Mouse (Mus musculus) B cell, adult 2 months (primary cell): ENCODE data around the gene C3.

ENCODE experiments used
- DNase-seq, 2 experiments: peaks; one replicate each; pipeline ENCODE4 v3.0.0; 2022

The C3 gene

GRCm38 (mm10) chr17:57249186-57250181 is 21.5 kb upstream of the C3 start, which contains the start of gene Trip10:
Trip10 (plus strand) TSS chr17:57249455.
- peak; percentile 100 for DNase-seq

- DNase-seq, result peak in 1 of 2 experiments; percentile 36
Measured at GRCm38 (mm10) chr17:57248771-57249170, 20.8 kb upstream of the C3 start.

- DNase-seq, result peak; percentile 82 to 86
Measured at GRCm38 (mm10) chr17:57248201-57248699, 20.3 kb upstream of the C3 start, which contains the start of gene Gpr108. Gpr108 (minus strand) TSS chr17:57248446.

- DNase-seq, result peak; percentile 82 to 84
Measured at GRCm38 (mm10) chr17:57247393-57248200, 19.7 kb upstream of the C3 start.

GRCm38 (mm10) chr17:57246663-57247392 is 18.9 kb upstream of the C3 start:
- DNase-seq, result no peak

GRCm38 (mm10) chr17:57245311-57245929 is 17.5 kb upstream of the C3 start:
- DNase-seq, result no peak

GRCm38 (mm10) chr17:57243650-57244370 is 15.9 kb upstream of the C3 start:
- no peak for DNase-seq

GRCm38 (mm10) chr17:57237181-57237580 is 9.2 kb upstream of the C3 start:
- DNase-seq, result no peak

GRCm38 (mm10) chr17:57235803-57236202 is 7.9 kb upstream of the C3 start:
- no peak for DNase-seq

GRCm38 (mm10) chr17:57234254-57234928 is 6.5 kb upstream of the C3 start:
- DNase-seq, result no peak

- no peak for DNase-seq
Measured at GRCm38 (mm10) chr17:57233038-57233437, 5.1 kb upstream of the C3 start.

- no peak for DNase-seq
Measured at GRCm38 (mm10) chr17:57232200-57232599, 4.3 kb upstream of the C3 start.

GRCm38 (mm10) chr17:57231321-57231771 is 3.4 kb upstream of the C3 start:
- DNase-seq, result no peak

- DNase-seq, result no peak
Measured at GRCm38 (mm10) chr17:57230728-57231125, 2.8 kb upstream of the C3 start.

- peak; percentile 25 to 26 for DNase-seq
Measured at GRCm38 (mm10) chr17:57229851-57230727, 2.2 kb upstream of the C3 start.

GRCm38 (mm10) chr17:57228873-57229272 is 937 bp upstream of the C3 start:
- DNase-seq, result no peak

GRCm38 (mm10) chr17:57227468-57227867 is 468 bp downstream of the C3 start:
- DNase-seq, result no peak

- DNase-seq, result peak in 1 of 2 experiments; percentile 15
Measured at GRCm38 (mm10) chr17:57223313-57223712, 4.6 kb downstream of the C3 start.

- DNase-seq, result no peak
Measured at GRCm38 (mm10) chr17:57221911-57222310, 6.0 kb downstream of the C3 start.

- DNase-seq, result peak; percentile 55 to 62
Measured at GRCm38 (mm10) chr17:57219884-57220207, 8.1 kb downstream of the C3 start.
